In the genomic region with DNA sequence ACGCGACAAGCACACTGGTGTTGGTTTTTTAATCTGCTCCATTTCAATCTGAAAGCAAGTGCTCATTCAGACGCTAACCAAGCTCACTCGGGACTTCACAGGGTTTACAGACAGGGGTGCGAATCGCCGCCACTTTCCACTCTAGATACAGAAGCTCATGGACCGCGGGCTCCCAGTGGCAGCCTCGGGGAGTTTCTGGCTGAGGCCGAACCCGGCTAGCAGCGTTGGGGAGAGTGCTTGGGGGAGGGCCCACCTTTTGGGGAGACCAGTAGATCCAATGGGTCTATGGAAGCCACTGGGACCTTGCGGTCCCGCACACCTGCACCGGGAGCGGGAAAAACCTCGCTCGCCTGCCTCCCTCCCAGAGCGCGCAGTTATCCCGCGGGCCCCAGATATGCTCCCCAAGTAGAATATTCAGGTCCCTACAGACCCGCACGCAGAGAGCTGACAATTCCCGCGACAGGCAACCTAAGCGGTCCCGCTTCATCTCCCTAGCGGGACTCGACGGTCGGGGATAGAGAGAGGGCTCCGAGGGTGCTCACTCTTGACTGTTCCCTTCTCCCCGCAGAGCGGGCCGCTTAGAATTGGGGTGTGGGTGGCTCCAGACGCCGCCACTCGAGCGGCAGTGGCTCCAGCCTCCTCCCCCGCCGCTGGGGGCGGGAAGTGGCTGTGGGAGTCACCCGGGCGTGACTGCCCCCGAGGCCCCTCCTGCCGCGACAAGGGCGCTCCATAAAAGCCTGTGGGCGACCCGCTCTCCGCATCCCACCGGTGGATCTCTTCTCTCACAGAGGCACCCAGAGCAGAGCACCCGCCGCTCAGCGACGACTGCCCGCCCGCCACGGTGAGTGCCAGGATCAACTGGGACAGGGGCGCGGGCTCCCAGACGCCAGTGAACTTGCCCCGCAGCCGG, we compare ENCODE assay signal across 8 mouse cellular contexts. TPM values are rescaled to one million over a fixed set of nuclear protein-coding genes. Genes with fewer than 3 reads are reported as not detected.
DNase-seq lines count a peak whose midpoint lies in the region; ATAC-seq and TF ChIP-seq lines count a peak whose summit lies in the region.

A gene (plus strand): TSS at position 750 of the 910 bp plus-strand sequence.

- WGBS in spleen, adult 2 months = 2% methylated on average over 65 of the region's 66 CpGs
- 2% methylated on average over 66 of the region's 66 CpGs for WGBS in heart, embryonic 14.5 days
- WGBS in kidney, embryonic 16.5 days = under 1% methylated on average over 65 of the region's 66 CpGs
- under 1% methylated on average over 66 of the region's 66 CpGs for WGBS in liver, embryonic 11.5 days
- under 1% methylated on average over 66 of the region's 66 CpGs for WGBS in neural tube, embryonic 13.5 days

- peaks cover 4% of the 10 kb centered on the region; the same call in 1 of the 2 replicates for H3K4me1 ChIP-seq in spleen, adult 2 months (ENCODE audit: control insufficient read depth, insufficient read depth, insufficient read length)
- H3K4me1 ChIP-seq in heart, embryonic 14.5 days (ENCODE audit: control insufficient read depth in 2 of 2, insufficient read depth in 2 of 2, low read length in 2 of 2) = no peaks in the 10 kb centered on the region; a peak in 1 of 4 replicates
- peaks cover 18% of the 10 kb centered on the region for H3K4me1 ChIP-seq in kidney, embryonic 16.5 days (ENCODE audit: insufficient read depth, low read length)
- H3K4me1 ChIP-seq in liver, embryonic 11.5 days (replicated peaks; ENCODE audit: control insufficient read depth, insufficient read depth, low read length) = no peaks in the 10 kb centered on the region
- H3K4me1 ChIP-seq in neural tube, embryonic 13.5 days (replicated peaks) = peaks cover 20% of the 10 kb centered on the region

- no peak within 1 kb of the TSS for H3K27ac ChIP-seq in spleen, adult 2 months (ENCODE audit: insufficient read depth, low read length)
- no peak within 1 kb of the TSS for H3K27ac ChIP-seq in heart, embryonic 14.5 days (replicated peaks in 1 of 2; ENCODE audit: control insufficient read depth in 1 of 2, insufficient read depth in 1 of 2, low read depth in 2 of 2, low read length in 2 of 2)
- H3K27ac ChIP-seq in kidney, embryonic 16.5 days (ENCODE audit: low read length) = no peak within 1 kb of the TSS
- H3K27ac ChIP-seq in liver, embryonic 11.5 days (ENCODE audit: low read depth, low read length) = no peak within 1 kb of the TSS
- H3K27ac ChIP-seq in neural tube, embryonic 13.5 days (replicated peaks) = peak within 1 kb of the TSS; percentile 74

- ATAC-seq in common myeloid progenitor, adult 5-6 weeks (replicated peaks; ENCODE audit: low read depth, poor library complexity, severe bottlenecking) = peak; percentile 77
- ATAC-seq in heart, embryonic 14.5 days (ENCODE audit: insufficient number of reproducible peaks, insufficient read depth, low FRiP score, low read depth) = 0 out of 2 replicates have a peak, but pooled peaks have one; percentile 35
- ATAC-seq in kidney, embryonic 16.5 days (ENCODE audit: low FRiP score, low TSS enrichment) = peak; percentile 82
- no peak for ATAC-seq in liver, embryonic 11.5 days (replicated peaks; ENCODE audit: low FRiP score)
- ATAC-seq in neural tube, embryonic 13.5 days (ENCODE audit: low read depth) = peak; percentile 70

- peak within 1 kb of the TSS; percentile 56; the same call in 1 of the 2 replicates for H3K9ac ChIP-seq in heart, embryonic 14.5 days (ENCODE audit: low read length)
- peak within 1 kb of the TSS; percentile 47 for H3K9ac ChIP-seq in kidney, embryonic 16.5 days (replicated peaks; ENCODE audit: low read length)
- H3K9ac ChIP-seq in liver, embryonic 11.5 days (ENCODE audit: low read depth, low read length) = no peak within 1 kb of the TSS
- H3K9ac ChIP-seq in neural tube, embryonic 13.5 days = peak within 1 kb of the TSS; percentile 70

- TF ChIP-seq CTCF in spleen, adult 2 months (IDR thresholded peaks at IDR 0.05; ENCODE audit: extremely low read depth, insufficient read depth, insufficient read length, insufficient replicate concordance) = no peak

- DNase-seq in spleen, adult 2 months (ENCODE audit: low read depth in 1 of 2, low spot score in 2 of 2) = no peak
- DNase-seq in spleen, adult 12 weeks (ENCODE audit: low spot score) = no peak
- DNase-seq in liver, embryonic 11.5 days (ENCODE audit: low spot score) = peak; percentile 40
- no peak for DNase-seq in adipocyte (ENCODE audit: low spot score)

- peaks cover 10% of the 10 kb centered on the region for H3K27me3 ChIP-seq in spleen, adult 2 months (ENCODE audit: control insufficient read depth, insufficient read depth, low read length)
- H3K27me3 ChIP-seq in heart, embryonic 14.5 days (ENCODE audit: control insufficient read depth, insufficient read depth, low read length) = peaks cover 59% of the 10 kb centered on the region
- H3K27me3 ChIP-seq in kidney, embryonic 16.5 days (ENCODE audit: insufficient read depth, low read length) = peaks cover 60% of the 10 kb centered on the region
- H3K27me3 ChIP-seq in liver, embryonic 11.5 days (replicated peaks; ENCODE audit: control insufficient read depth, insufficient read depth, low read length) = peaks cover 45% of the 10 kb centered on the region
- peaks cover 55% of the 10 kb centered on the region for H3K27me3 ChIP-seq in neural tube, embryonic 13.5 days

- no peaks in the 10 kb centered on the region for H3K36me3 ChIP-seq in spleen, adult 2 months (ENCODE audit: control insufficient read depth, insufficient read depth, low read length)
- no peaks in the 10 kb centered on the region for H3K36me3 ChIP-seq in heart, embryonic 14.5 days (ENCODE audit: control insufficient read depth, insufficient read depth, low read length)
- H3K36me3 ChIP-seq in kidney, embryonic 16.5 days (ENCODE audit: insufficient read depth, low read length) = no peaks in the 10 kb centered on the region
- no peaks in the 10 kb centered on the region for H3K36me3 ChIP-seq in liver, embryonic 11.5 days (ENCODE audit: control insufficient read depth, insufficient read depth, low read length)
- H3K36me3 ChIP-seq in neural tube, embryonic 13.5 days = no peaks in the 10 kb centered on the region

- H3K4me2 ChIP-seq in heart, embryonic 14.5 days (ENCODE audit: low read length) = peak within 1 kb of the TSS; percentile 97
- peak within 1 kb of the TSS; percentile 91 for H3K4me2 ChIP-seq in kidney, embryonic 16.5 days (replicated peaks; ENCODE audit: low read depth, low read length)
- peak within 1 kb of the TSS; percentile 65 for H3K4me2 ChIP-seq in liver, embryonic 11.5 days
- H3K4me2 ChIP-seq in neural tube, embryonic 13.5 days = peak within 1 kb of the TSS; percentile 73

- H3K9me3 ChIP-seq in heart, embryonic 14.5 days (ENCODE audit: control insufficient read depth, low read length) = no peaks in the 10 kb centered on the region
- H3K9me3 ChIP-seq in kidney, embryonic 16.5 days (ENCODE audit: low read length) = no peaks in the 10 kb centered on the region
- no peaks in the 10 kb centered on the region for H3K9me3 ChIP-seq in liver, embryonic 11.5 days (ENCODE audit: control insufficient read depth, low read length)
- no peaks in the 10 kb centered on the region for H3K9me3 ChIP-seq in neural tube, embryonic 13.5 days

- TF ChIP-seq POLR2A in spleen, adult 2 months (IDR thresholded peaks at IDR 0.05; ENCODE audit: low read depth, low read length) = no peak

- H3K4me3 ChIP-seq in spleen, adult 2 months (ENCODE audit: extremely low read depth, insufficient read depth, insufficient read length) = no peak within 1 kb of the TSS
- peak within 1 kb of the TSS; percentile 42 to 55 for H3K4me3 ChIP-seq in heart, embryonic 14.5 days (ENCODE audit: control insufficient read depth in 1 of 2, insufficient read depth in 1 of 2, low read depth in 1 of 2, low read length in 2 of 2)
- H3K4me3 ChIP-seq in kidney, embryonic 16.5 days (ENCODE audit: low read length) = peak within 1 kb of the TSS; percentile 61
- peak within 1 kb of the TSS; percentile 38 for H3K4me3 ChIP-seq in liver, embryonic 11.5 days (ENCODE audit: low read depth, low read length)
- peak within 1 kb of the TSS; percentile 43 for H3K4me3 ChIP-seq in neural tube, embryonic 13.5 days

RNA-seq across cellular contexts. Expression of the gene that starts here (rescaled TPM):
- polyA plus RNA-seq in spleen, adult 2 months (2012; rRNA removed) = 16.4 and 21.9 TPM in 2 replicates
- total RNA-seq in common myeloid progenitor, adult 5-6 weeks (2017) = 0.46 TPM in 1 of 2 replicates, not detected in the other
- polyA plus RNA-seq in heart, embryonic 14.5 days (2014; fragmentation: Nextera tagmentation; extraction: Ambion mirVana) = 2.2 and 2.6 TPM in 2 replicates
- polyA plus RNA-seq in kidney, embryonic 16.5 days (2015; fragmentation: Nextera tagmentation; extraction: Ambion mirVana) = 25.4 and 40.7 TPM in 2 replicates
- 0.35 TPM in 1 of 2 replicates, not detected in the other for polyA plus RNA-seq in liver, embryonic 11.5 days (2014; fragmentation: Nextera tagmentation; extraction: Ambion mirVana)
- 580 and 599 TPM in 2 replicates for polyA plus RNA-seq in neural tube, embryonic 13.5 days (2015; fragmentation: Nextera tagmentation; extraction: Ambion mirVana)

Comparison
In these comparisons a context has a peak if more than half of its experiments do, and no peak if none do; other contexts are left out.
1. RNA of the gene that starts here (polyA plus RNA-seq): 580 to 599 TPM in neural tube, embryonic 13.5 days; 25.4 to 40.7 TPM in kidney, embryonic 16.5 days, 16.4 to 21.9 TPM in spleen, adult 2 months, 2.2 to 2.6 TPM in heart, embryonic 14.5 days and 0.35 TPM in liver, embryonic 11.5 days; every median in the first group is over 10 times any median in the second.
2. Peak in ATAC-seq in common myeloid progenitor, adult 5-6 weeks; RNA of the gene not detected or under 1 TPM.
3. Peak in DNase-seq, H3K4me3 ChIP-seq and H3K4me2 ChIP-seq in liver, embryonic 11.5 days; RNA of the gene not detected or under 1 TPM.
4. Peak in every context shown above with its lines, with median percentiles within 50 percentile points of each other: H3K4me2 ChIP-seq.